Mouse (Mus musculus): ENCODE results near the gene Ptprd.
"Not testable (repeated sequence)": the region's sequence is repeated elsewhere in the genome, so short reads cannot be mapped to it uniquely, and the experiment has no call there.

Ptprd gene

DNA sequence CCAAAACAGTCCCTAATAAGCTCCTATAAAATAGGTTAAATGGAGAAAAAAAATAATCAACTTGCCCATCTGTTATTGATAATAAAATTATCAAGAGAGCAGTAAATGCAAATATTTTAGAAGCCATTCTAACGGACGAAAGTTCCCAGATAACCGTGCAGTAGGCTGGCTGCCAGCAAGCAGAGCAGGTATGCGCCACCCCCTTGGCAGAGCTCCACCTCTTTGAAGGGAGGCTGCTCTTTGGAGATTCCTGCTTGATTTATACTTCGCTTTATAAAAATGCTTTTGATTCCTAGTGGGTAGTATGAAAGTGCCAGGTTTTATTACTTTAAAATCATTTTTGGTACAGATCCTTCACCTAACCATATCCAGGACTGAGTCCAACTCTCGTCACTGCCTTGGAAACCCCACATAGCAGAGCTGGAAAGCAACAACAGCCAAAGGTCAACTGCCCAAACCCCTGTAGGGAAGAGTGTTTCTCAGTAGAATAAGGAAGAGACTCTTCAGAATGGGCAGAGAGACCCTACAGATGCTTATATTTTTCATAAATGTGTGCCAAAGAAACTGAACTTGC is 1770.9 kb downstream of the Ptprd start:
- peak; percentile 90 to 91 for DNase-seq

DNA sequence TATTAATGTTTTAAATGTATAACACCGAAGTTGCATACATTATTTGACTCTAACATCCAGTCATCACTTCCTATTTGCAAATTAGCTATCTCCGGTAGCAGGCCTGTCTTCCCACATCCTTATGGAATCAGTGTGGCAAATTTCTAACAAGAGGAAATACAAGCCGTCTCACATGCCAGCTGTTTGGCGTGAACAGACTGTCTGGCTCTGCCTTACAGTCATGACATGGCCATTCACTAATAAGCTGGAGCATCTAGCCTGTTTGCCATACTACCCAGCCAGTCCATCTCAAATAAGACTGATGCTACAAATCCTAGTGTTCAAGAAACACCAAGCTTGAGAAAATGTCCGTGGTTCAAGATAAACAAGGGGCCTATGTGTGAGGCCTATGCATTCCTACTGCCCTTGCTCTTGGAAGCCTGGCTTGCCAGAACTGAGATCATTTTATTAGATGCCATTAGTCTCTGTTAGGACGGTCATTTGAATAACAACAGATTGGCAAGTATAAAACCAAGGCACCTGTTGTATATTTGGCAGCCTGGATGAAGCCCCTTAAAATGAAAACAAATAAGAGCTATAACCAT is 1773.2 kb downstream of the Ptprd start:
- no peak for DNase-seq

DNA sequence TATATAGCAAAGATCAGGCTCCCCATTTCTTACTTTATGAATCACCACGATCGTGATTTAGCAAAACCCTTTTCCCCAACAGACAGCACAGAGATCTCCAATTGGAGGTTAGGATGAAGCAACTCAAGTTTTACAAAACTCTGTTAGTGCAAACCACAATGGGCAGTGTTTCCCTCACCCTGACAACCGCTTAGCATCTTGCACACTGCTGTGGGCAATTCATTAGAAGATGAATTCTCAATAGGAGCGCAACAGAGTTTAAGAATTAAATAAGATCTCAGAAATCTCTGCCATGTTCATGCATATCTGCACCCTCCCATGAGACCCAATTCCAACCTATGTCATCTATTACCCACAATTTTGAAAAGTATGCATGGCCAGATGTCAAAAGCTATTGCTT is 1773.7 kb downstream of the Ptprd start:
- DNase-seq = no peak

DNA sequence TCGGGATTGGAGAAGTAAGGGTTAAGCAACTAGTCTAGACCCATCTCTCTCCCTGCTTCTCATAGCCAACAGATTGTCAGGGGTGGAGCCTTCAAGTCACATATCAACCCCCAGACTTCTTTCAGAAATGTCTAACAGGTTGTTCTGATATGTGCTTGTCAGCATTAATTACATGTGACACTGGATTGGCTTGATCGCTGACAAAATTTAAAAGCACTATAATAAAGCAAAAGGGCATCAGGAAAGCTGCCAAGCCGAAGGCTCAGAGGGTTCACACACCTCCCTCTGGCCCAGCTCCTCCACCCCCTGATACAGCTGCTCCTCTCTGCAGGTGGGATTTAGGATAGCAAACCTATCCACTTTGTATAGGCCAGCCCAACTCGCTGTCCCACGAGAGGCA is 1775.8 kb downstream of the Ptprd start:
- peak; percentile 33 to 44 for DNase-seq

DNA sequence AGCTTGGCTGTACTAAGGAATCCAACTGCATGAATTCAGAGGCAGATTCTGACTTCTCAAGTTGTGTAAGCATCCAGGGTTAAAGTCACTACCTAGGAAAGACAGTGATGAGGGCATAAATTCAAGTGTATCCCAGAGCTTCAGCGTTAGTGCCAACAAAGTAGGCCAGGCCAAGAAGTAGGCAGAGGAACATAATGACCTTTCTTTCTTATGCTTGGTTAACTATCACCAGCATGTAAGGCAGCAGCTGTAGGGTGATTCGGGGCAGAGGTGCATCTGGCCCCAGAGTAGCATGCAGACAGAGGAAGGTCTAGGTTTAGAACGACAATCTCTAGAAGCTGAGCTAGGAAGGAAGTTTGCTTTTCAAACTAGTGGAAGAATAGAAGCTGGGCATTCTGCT is 1782.0 kb downstream of the Ptprd start:
- no peak for DNase-seq

DNA sequence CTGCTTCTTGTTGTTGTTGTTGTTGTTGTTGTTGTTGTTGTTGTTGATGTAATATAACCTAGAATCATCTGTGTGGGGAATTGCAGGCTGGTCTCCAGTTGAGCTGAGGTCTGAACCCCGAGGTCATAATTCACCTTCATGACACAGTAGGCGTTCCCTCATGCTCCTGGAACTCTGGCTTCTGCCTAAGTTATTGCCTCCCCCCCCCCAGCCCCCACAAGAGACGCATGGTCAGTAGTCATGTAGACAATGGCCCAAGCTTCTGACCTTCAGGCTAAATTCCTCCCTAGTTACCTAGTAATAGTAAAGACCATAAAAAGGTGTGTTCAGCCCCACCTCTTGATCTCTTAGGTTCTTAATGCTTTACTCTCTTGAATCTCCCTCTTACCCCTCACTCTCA is 1784.7 kb downstream of the Ptprd start:
- DNase-seq = not testable (repeated sequence)

DNA sequence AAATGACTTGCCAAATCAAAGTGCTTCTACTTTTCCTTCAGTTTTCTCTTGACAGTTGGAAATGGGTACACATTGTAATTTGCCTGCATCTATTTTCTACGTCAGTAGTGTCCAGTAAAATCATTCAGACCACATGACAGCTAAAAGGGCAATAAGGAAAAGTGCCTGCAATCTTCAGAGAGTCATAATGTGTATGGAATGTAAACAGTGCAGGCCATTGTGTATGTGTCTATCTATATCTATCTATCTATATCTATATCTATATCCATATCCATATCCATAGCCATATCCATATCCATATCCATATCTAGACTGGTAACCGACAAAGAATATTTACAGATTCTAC is 1786.6 kb downstream of the Ptprd start:
- no peak for DNase-seq

DNA sequence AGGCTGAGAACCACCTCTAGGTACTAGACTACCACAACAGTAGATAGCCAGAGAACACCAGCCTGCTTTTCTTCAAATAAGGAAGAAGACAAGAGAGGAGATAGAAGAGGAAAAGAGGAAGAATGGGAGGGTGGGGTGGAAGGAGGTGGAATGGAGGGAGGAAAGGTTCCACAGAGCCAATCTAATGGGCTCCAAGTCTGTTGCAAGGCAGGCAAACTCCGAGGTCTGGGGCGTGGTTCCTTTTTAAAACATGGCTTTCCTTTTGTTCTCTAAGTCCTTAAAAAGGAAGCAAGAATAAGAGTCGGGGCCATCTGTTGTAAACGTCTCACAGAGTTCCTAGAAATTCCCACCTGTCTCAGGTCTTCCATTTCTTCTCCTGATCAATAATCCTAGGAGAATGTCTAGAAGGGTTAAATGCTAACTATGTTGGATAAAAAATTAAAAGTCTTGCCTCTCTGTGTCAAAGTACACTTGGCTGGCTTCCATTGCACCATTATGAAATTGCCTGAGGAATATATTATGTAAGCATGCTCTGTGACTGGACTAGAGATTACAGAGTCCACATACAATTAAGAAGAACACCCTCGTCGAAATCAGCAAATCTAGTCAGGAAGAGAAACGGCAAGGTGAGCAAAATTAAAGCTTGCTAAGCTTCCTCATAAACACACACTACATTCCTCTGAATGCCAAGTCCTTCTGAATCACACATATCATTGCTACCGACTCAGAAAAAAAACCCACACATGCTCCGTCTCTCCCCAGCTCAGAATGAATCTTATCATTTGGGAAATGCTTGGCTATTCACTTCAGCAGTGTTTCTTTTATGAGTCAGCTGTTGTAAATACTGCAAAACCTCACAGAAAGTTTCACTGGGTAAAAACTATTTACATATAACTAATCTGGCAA is 1787.2 kb downstream of the Ptprd start:
- DNase-seq = no peak

DNA sequence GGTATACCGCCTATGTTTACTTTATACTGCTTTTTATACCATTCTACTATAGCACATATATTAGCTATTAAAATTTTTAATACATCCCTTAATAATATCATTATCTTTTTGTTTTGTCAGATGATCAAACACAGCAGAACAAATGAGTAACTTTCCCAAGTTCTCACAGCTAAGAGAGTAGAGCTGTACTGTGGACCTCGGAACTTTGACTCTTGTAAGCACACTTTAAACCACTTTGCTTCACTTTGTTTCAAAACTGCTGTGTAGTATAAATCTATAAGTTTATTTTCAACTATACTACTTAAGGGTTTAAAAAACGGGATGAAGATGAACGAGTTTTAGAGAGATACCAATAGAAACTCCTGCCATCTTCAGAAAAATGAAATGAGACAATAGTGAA is 1789.6 kb downstream of the Ptprd start:
- DNase-seq = no peak

DNA sequence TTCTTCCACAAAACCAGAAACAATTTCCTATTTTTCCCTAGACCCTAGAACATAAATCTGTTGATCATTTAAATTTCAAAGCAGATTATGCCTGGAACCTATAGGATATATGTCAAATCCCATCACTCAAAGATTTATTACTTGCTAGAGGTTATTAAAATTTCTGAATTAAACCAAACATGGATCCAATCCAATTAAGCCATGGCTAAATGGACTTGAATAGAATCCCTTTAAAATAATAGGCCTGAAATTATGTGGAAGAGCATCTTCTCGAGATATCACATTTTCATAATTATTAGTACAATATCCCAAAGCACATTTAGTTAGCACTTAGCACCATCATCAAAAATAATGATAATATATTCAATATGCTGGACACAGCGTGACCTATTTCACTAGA is 1792.1 kb downstream of the Ptprd start:
- DNase-seq = no peak

DNA sequence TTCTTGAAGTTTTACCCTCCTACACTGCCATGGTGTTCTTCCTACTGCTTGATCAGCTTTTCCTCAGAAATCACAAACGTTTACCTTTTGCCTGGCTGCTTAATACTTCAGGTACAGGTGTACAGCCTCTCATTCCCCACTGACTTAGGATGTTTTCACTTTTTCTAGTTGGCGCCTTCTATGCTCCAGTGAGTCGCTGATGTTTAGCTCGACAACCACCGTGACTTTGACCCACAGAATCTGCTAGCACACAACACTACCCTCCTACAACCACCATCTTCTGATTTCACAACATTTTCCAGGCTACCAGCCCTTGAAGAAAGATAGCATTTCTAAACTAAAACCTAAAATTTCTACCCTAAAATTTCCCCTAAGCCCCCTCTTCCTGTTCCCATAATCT is 1794.1 kb downstream of the Ptprd start:
- DNase-seq = no peak

DNA sequence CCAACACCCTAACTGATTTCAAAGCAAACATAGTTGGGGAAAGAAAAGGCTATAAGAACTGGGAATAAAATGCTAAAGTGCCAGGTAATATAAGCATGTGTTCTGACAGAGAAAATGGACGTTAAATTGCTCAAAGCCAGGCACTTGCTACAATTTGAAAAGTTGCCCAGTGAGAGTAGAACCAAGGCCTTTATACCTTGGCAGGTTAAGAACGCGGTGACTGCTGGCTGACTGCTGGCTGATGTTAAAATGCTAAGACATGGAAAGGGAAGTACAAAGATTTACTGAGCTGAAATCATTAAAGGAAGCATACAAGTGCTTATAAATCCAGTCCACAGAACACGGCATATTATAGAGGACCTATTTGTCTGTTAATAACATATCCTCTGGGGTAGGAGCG is 1796.1 kb downstream of the Ptprd start:
- DNase-seq = no peak

DNA sequence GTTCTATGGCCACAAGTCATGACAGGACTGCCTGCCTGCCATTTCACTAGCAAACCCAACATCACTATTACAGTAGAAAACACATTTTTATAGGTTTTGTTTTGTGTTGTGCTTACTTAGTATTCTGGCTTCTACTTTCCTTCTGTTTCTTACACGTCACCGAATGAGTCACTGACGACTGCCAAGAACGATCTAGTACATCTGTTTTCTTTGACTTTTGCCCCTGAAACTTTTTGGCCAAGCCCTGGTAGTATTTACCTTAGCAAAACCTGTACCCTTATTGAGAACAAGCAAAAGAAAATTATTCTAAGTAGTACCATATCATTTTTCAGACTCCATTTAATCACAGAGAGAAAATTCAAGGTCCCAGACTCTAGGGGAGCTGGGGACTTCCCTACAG is 1797.2 kb downstream of the Ptprd start:
- no peak for DNase-seq

DNA sequence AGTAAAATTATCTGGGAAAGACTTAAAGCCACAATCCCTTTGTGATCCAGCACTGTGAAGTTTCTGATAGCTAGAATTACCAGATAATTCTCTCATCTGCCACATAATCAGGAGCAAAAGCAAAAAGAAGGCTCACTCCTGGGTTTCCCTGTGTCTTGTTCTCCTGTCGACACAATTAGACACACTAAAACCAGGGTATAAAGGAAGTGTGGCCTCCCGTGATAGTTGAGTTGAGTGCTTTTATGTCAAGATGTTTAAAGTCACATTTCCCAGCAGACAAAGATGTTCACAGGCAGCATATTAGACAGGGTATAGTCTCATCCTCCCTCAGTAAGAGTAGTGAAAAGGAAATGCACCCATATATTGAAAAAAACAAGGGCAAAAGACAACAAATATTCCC is 1801.7 kb downstream of the Ptprd start:
- no peak for DNase-seq

DNA sequence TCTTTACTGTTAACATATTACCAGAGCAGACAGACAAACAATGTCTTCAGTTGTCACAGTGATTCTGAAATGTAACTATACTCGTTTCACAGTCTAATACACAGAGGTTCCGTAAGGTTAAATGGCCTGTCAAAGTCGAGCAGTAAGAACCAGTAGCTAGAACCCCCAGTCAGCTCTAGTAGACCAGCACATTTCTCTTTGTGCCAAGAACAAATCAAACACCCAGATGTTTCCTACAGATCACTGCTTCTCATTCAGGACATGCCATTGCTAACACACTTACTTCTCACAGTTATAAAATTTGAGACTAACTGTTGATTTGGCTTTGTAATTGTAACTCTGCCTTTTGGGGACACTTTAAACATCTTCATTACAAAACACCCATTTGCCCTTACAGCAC is 1802.6 kb downstream of the Ptprd start:
- no peak for DNase-seq

DNA sequence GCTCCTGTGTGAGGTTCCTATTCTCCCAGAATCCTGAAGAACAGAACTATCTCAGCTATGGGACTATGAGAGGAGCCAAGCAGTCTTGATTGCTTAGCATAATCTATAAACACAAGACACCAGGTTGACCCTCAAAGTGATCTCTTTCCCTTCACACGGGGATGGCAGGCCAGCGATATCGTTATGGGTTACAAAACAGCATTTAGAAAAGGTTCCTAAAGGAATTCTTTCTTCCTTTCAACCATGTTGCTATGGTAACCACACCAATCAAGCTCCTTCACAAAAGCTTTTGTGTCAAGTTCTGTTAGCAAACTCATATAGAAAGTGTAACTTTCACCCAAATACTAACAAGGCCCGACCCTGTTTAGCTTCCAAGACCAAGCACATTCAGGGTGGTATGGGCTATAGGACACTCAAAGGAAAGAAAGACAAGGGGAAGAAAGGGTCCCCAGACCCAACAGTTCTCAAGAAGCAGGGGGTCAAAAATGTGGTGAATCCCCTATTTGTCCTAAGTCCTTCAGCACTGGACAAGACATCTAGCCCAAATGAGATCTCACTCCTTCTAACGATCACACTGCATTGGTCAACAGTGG is 1805.8 kb downstream of the Ptprd start:
- no peak for DNase-seq

DNA sequence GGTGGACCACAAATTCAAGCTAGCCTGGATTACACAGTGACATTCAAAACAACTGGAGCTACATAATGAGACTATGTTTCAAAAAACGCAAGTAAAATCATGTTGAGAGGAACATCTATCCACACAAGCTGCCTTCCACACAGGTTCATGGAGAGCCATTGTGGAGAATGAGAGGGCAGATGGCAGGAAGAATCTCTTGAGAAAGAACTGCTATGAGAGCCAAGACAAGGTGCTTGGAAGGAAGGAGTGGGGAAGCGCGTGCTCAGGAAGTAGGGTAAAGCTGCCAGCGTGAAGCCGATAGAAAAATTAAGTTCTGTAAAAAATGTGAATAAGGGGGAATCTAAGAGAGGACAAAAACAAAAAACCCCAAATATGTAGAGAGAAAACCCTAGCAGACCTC is 1808.5 kb downstream of the Ptprd start:
- peak; percentile 43 for DNase-seq

DNA sequence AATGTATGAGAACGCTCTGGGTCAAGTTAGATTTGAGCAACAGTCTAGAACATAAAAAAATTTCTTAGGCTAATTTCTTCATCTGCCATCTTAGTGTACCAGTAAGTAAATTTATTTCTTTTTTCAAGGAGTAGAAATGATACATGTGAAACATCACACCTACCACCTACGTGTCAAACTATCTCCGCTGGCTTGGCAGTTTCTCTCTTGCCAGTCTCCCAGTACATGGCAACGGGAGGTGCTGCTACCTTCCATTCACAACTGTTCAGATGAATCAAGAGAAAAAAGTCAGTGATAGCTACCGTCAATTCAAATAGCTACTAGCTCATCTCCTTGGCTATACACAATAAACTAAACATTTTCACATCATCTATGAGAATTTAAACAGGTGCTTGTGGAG is 1823.9 kb downstream of the Ptprd start:
- DNase-seq = no peak

DNA sequence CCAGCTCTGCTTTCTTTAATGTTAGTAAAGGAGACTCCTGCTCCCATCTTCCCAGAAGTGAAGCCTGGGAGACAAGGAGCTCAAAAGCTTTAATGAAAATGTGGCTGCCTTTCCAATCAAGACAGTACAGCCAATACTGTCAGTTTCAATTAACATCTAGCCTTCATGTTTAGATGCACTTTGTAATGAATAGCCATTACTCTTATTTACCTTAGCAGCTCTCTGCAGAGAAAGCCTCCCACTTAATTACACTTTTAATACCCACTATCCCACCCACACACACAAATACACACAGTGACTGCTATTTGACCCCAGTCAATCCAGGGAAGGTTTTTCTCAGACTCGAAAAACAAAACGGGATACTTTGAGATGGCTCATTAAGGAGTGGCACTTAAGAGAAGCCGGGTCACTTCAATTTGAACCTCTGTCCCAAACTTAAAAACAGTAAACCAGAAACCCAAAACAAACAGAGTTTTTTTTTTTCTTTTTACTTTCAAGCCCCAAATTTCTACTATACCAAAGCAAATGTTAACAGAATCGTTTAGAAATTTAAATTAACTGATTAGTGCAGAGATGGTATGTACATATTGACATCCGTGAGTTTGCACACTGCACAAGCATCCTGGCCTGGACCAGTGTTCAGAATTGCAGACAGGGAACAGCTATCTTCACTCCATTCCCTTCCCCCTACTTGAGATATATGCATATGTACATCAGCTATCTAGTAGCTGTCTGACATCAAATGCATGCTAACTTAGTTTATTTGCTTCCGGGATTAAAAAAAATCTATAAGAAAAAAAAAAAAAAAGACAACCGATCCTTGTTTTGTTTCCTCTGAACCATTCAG is 1824.6 kb downstream of the Ptprd start:
- peak in 1 of 2 experiments; percentile 27 for DNase-seq

DNA sequence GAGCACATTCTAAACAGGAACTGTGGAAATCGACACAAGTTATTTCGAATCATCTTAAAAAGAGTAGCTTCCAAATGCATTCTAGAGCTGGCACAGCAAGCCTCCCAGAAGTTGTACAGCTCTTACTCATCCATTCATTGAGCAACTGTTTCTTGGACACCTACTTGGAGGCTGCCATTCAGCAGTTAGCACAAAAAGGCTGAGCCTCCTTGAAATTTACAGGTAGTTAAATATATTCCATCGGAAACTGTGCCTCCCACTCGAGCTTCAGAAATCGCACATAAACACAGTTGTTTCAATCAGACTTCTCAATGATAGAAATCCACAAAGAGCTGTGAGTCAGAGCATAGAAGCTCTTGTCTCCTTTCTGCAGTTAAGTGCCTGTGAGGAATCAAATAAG is 1825.9 kb downstream of the Ptprd start:
- DNase-seq = no peak

DNA sequence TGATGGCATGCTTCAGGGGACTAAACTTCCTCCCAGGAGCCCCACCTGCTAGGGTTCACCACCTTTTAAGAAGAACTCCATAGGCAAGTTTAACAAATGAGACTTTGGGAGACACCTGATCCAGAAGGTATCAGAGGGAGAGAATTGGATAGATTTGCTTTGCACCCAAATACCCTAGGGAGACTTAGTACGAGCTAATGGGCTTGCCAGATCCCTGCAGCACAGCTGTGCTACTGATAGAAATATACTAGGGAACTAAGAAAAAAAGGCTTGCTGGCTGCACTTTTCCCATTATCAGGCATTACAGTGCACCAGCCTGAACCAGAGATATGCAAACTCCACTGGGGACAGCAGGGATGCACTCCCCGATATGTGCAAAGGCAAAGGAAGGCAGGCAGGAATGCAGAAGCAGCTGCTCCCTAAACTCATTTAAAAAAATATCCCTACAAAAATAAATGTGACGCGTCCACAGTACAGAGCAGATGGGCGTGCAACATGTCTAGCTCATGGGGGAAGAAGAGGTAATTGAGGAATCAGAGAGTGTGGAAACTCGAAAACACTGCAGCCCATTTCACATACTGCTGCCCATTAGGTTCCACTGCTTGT is 1831.3 kb downstream of the Ptprd start:
- DNase-seq = no peak

DNA sequence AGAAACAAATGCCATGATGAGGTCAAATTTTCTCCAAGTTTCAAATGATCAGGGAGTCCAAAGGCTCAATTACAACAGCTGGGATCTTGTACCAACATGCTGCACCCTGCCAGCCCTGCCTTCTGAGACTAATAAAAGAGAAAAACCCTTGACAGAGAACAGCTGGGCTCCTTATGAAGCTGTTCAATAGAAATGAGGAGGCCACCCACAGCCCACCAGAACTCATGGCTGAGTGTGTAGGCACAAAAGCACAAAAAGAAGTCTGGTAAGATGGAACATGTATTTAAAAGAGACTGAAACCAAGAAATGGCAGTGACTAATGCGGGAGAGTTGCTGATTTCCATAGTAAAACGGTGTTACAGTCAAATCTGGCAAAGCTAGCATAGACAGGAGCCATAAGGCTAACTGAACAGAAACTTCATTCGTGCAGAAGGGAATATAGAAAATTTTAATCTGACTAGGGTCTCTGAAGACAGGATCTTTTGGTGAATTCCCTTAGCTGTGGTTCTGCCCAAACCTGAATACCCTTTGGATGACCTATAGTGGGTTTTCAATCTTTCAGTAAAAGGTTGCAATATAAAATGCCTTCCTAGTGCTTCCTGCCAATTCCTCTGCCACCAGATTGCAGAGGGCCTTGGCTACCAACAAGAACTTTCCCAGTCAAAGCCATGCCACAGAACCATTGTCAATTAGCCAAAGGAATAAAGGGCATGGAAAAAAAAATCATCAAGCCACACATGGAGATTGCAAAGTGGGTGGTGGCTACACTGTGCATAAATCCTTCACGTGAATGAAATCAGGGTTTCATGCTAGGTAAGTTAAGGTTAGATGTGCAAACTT is 1841.5 kb downstream of the Ptprd start:
- DNase-seq = peak; percentile 66 to 67

Measured in cerebellum, postnatal 10 days (tissue).